Mouse (Mus musculus): ENCODE data around the gene Itga8.

DNA sequence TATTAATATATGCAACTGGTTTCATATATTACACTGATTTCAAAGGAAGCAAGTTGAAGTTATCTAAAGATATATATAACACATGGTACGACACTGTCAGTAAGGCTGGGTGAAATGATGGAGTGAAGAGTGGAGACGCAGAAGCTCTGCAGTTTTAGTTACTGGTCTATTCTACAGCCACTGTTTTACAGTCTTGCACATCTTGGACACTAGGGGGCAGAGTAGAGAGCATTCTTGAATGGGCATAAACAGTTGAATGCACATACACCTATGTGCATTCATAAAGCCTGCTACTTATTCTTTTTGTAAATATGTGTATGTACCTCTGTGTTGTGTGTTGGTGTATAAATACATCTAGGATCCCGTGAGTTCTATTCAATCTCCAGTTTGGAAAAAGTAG, 141.2 kb downstream of the Itga8 start:
- TF ChIP-seq CTCF (IDR thresholded peaks at IDR 0.05; ENCODE audit: extremely low read depth, insufficient read depth, insufficient read length, insufficient replicate concordance) (no peak), POLR2A (IDR thresholded peaks at IDR 0.05; ENCODE audit: low read depth, low read length) (no peak)
